Mouse (Mus musculus) WW6 (cell line): ENCODE results near the gene Stk11.

Experiments
- DNase-seq: peaks from one replicate; pipeline ENCODE4 v3.0.0-alpha.2; 2013; ENCODE audit warnings: low read depth, low spot score

Gene Stk11

DNA sequence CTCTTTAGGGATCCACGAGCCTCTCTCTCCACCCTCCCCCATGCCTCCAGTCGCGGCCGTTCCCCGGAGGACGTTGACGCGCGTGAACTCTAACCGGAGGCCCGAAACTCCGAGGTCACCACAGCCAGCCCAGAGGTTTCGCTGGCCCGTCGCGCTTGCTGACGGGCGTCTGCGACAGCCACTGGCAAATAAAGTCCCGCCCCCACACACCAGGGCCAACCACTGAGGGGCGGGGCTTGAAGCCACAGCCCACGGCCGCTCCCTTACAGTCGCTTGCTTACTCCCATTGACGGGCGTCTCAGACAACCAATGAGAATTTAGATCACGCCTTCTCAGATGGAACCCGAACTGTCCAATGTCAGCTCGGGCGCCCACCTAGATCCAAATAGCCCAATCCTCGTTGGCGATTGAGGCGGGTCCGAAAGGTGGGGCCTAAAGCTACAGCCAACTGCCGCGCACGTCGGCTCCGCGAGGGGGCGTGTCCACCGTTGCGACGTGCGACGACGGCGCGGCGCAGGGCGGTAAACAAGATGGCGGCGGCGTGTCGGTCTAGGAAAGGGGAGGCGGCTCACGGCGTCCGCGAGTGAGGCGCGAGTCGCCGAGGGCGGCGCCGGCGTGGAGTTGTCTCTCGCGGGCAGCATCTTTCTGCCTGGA lies at the start of gene Stk11:
Gene Stk11, plus strand, starts transcription at position 514 of the 654 bp plus-strand sequence.
- DNase-seq = peak; percentile 99

DNA sequence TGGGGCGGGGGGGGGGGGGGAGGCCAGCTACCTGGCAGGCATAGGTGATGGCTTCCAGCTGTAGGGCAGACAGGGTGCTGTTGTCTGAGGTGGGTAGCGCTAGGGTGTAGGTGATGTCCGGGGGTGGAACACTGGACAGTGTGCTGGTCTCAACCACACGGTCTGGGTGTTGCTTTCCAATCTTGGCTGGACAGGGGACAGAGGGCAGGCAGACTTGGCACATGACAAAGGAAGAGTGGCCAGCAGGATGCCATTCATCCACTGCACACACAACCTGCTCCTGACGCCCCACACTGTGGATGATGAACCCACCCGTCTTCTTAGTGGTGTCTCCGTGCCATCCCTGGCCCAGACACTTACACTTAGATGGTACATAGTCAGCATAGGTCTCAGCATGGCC lies 46.4 kb upstream of the Stk11 start:
- no peak for DNase-seq

DNA sequence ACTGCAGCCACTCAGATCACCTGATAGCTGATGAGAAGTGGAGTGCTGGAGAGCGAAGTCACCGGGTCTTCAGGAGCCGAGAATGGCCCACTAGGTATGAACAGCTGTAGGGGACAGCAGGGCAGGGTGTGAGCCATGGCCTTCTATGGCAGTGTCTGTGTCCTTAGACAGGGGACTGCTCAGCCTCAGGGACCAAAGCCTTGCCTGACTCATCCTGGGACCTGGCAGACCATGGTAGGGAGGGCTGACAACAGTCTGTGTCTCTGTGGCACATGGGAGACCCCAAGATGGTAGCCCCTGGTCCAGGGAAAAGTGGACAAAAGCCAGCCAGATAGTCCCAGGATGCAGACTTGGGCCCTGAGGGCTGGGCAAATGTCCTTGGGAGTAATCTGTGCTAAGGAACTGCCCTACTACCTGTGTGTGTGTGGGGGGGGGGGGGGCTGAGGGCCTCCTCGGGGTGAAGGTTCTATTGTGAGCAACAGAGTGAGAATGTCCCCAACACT lies 45.6 kb upstream of the Stk11 start:
- no peak for DNase-seq

DNA sequence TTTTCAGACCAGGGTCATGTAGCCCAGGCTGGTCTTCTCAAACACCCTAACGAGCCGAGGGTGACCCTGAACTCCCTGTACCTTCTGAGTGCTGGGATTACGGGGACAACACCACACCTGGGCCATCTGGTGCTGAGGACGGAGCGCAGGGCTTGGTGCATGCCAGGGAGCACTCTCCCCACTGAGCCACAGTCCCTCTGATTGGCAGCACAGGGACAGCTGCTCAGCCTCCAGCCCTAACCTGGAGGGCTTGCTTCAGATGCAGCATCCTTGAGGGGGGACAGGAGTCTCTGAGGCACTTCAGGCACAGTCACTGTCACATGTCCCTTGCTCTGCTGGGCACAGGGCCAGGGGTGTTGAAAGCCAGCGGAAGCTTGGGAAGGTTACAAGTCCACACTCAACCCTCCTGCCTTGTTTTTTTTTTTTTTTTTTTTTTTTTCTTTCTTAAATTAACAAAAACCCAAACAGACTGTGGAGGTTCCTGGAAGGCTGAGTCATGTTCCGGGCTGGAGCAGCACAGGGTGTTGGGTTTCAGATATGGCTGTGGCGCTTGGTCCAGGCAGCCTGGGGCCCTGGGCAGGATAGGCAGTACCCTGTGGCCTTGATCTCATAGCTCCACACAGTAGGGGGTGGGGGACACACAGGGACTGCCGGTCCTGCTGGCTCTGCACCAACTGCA lies 44.6 kb upstream of the Stk11 start:
- no peak for DNase-seq

DNA sequence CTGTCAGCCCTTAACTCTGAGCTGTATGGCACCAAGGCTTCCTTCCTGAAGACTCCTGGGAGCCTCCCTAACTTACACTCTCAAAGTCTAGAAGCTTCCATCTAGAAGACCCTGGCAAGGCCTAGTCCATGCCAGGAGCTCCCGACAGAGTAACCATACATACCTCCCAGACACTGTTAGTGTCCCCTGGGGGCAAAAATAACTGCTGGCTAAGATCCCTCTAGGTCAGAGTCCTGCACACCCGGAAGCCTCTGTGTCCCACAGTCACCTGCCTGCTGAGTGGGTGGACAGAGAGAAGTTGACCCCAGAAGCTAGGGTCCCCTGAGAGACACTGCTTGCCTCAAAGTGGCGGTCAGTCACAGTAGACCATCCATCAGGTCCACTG lies 44.1 kb upstream of the Stk11 start:
- no peak for DNase-seq

DNA sequence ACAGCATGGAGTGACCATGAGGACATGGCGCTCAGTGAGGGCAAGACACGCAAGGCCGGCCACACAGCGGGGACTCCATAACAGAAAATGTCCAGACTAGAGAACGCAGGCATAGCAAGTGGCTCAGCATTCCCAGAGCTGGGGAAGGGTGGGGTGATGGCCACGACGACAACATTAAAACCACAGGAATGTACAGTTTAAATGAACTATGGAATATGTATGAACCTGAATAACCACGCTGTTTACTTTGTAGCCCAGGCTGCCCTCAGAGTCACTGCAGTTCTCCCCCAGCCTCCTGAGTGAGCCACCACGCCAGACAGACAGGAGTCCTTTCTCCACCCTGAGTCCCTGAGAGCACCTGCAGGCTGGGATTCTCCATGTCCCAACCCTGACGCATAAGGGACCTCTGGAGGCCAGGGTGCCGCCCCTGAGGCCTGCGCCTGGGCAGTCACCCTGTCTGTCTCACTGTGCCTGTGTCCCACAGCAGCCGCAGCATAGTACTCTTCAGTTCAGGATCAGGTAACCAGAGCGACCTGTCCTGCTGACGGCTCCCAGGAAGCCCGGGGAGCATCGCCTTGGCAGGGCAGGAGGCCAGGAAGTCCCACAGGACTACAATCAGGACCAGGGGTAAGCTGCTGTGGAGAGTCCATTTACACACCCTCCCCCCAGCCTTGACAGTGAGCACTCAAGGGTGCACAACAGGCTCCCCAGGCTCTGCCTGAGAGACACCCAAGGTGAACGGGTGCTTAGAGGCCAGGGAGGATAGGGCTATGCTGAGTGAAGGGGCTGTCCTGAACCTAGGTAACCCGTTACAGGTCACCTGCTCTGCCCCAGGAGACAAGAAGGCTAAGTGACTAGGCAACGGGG lies 42.7 kb upstream of the Stk11 start:
- DNase-seq = no peak

DNA sequence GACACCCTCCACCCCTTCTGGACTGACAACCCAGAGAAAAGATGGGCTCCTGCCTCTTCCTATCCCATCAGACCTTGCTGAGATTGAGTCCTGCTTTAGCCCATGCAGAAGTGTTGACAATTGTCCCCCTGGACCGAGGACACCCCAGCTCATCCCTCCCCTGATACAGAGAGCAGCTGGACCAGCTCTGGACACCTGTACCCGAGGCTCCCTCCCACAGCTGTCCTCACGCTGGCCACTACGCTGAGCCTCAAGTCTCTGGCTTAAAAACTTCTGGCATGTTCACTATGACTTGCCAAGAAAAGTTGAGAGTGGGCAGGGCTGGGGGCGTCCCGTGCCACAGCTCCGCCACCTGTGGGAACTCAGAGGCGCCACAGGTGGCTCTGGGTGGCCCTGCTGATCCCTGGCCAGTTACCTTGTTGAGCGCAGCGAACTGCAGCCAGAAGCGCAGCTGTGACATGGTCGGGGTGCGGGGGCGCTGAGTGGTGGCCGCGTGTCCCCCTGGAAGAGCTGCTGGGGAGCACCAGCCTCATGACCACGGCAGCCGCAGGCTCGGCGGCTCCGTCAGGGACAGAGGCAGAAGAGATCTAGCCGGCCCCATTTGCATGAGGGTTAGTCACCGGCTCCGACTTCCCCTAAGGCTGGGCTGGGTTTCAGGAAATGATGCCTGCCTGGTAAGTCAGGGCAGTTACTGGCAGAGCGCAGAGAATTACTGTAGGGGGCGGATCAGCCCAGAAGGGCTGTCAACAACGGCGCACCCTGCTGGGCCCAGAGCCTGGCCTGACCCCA lies 40.6 kb upstream of the Stk11 start:
- no peak for DNase-seq

DNA sequence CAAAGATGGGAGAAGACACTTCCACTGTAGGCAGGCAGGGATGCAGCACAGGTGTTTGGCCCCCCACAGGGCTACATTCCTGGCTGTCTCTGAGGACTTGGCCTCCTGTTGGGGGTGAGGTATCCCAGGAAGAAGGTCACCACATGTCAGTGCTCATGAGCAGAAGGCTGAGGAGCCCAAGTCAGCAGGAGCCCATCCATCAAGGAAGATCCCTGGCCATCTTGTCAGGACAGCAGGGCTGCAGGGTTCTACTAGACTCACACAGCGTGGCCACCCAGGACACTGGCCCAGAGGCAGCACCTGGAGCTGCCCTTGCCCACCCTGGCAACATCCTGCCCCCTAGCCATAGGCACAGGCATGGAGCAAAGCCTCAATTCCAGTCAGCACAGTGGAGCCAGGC lies 39.7 kb upstream of the Stk11 start:
- DNase-seq = no peak

DNA sequence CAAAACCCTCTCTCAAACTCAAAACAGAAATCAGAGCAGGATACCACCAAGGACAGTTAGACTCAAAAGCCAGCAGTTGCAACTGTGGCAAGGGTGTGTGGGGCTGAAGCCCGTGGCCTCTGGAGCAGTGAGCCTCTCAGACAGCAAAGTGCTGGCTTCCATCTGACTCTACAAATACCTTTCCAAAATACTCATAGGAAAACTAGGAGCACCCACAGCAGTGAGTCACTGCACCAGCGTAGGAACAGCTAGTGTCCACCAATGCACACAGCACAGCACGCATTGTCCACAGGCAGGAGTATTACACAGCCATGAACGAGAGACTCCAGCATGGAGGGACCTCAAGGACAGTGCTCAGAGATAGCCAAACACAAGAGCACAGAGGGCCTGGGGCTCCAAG lies 39.2 kb upstream of the Stk11 start:
- no peak for DNase-seq

DNA sequence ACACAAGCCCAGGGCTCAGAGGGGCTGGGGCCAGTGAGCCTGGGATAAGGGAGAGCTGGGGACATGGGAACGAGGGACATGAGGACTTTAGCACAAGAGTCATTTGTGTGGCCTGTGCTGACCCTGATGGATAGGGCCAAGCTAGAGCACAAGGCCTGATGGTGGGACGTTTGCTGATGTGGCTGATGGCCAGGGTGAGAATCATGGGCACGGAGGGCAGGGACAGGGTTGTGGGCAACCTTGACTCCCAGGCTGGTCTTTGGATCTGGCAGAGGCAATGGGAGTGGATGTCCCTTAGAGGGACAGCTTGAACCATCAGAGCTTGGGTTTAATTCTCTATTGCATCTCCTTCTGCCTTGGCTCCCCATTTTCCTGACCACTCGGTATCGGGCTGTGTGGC lies 38.3 kb upstream of the Stk11 start:
- DNase-seq = no peak

DNA sequence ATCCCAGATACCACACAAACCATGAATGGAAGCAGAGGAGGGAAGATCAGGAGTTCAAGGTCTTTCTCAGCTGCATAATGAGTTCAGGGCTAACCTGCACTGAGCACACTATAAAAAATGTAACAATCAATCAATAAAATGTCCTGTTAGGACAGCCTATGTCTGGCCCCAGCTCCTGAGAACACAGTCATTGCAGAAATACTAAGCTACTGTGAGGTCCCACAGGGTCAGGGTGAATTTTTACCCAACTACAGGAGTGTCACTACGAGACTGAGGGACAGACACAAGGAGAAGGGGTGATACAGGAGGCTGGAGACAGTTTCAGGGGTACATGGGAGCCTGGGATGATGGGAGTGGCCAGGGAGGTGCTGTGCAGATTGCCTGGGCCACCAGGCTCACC lies 37.2 kb upstream of the Stk11 start:
- DNase-seq = no peak

DNA sequence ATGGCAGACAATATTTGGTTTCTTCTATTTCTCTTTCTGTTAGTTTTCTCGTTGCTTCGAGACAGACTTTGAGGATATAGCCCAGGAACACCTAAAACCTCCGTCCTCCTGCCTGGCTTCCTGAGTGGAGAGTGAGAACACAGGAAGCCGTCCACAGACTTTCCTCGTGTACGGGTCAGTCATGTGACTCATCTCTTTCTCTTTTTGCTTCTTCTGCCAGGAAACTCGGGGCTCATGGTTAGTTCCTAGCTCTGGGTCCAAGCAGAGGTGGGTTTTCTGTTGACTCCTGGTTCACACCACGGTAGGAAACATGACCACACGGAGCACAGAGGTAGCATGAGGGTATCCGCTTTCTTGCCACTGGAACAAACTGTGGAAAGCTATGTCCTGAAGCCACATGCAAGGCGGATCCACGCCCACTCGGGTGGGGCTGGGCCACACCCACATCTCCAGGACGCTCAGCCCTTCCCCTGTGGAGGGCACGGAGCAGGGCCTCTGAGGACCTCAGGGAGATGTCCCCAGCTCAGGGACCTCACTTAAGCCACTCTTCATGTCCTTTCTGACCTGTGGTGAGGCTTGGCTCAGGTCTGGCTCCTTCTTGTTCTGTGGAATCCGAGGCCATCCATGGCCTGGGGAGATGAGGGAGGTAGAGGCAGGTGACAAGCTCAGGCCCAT lies 35.1 kb upstream of the Stk11 start:
- no peak for DNase-seq

DNA sequence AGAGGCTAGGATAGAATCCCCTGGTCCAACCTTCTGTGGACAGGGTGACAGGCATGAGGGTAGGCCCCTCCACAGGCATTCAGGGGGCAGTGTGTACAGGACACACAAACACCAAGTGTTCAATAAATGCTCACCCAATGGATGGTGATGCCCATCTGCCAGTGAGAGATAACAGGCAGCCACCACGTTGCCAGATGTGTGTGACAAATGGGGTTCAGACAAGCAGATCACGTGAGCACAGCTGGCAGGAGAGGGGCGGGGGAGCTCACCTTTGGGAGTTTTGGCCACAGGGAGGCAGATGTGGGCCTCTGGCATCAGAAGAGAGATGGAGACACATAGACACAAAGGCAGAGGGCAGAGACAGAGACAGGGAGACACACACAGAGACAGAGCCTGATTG lies 34.5 kb upstream of the Stk11 start:
- no peak for DNase-seq

DNA sequence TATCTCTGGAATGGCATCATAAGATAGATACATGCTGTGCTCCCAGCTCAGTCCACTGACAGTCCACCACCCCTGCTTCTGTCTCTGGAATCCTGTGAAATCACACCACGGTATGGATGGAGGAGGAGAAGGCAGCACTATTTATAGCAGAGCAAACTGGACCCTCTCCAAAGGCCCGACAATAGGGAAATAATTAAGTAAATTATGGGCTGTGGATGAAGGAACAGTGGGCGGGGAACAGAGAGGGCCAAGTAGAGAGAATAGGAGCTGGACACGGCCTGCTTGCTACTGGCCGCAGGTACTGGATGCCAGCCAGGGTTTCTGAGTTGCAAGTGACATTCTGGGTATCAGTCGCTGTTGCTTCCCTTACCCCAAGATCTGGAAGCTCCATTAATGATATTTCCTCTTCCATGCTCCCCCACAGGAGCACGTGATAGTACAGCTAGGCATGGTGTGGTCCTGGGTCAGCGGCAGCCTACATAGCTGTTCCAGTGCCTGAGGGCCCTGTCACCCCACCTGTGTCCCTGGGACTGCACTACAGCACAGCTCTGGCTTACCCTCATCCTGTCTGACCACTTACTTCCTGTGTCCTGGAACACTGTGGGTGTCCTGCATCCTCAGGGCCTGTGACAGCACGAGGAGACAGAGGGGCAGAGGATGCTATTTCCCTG lies 30.7 kb upstream of the Stk11 start:
- DNase-seq = no peak

DNA sequence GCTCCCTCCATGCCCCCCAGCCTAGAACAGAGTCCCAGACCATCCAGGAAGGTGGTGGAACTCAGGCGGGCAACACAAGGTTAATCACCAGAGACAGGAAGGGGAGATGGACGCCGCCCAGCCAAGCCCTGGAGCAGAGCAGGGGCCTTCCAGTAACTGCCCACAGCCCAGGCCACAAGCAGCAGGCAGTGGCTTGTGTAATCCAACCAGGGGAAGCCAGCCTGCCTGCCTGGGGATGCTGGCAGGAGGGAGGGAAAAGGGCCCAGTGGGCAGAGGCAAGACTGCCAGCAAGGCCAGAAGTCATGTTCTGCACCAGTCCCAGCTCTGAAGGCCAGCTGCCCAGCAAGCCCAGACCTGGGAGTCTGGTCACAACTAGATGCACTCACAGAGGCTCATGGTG lies 28.8 kb upstream of the Stk11 start:
- DNase-seq = no peak

DNA sequence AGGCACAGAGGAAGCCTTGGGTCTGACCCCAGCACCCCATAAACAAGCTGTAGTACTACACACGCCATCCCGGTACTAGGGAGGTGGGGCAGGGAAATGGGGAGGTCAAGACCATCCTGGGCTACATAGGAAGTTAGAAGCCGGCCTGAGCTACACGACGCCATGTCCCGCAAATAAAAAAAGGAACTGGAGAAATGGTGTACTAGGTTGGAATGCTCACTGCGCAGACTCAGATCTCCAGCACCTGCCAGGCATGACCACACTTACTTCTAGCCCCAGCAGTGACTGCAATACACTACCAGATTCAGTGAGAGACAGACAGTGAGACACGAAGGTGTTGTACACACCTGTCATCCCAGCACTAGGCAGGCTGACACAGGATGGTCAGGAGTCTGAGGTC lies 28.1 kb upstream of the Stk11 start:
- DNase-seq = no peak

DNA sequence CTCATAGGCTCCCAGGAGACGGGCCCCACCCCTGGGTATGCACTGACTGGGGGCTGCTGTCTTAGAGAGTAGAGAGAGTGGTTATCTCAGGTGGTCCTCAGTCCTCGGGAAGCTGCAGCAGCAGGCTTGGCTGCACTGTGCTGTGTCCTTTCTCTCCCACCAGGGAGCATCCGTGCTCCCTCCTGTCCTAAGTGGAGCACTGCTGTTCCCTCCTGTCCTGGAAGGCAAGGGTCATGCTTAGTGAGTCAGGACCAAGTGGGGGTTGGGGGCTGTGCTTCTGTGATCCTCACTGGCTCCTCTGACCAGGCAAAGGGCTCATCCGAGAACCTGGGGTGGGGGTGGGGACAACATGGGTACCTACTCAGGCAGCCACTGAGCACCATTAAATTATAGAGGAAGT lies 26.5 kb upstream of the Stk11 start:
- no peak for DNase-seq

DNA sequence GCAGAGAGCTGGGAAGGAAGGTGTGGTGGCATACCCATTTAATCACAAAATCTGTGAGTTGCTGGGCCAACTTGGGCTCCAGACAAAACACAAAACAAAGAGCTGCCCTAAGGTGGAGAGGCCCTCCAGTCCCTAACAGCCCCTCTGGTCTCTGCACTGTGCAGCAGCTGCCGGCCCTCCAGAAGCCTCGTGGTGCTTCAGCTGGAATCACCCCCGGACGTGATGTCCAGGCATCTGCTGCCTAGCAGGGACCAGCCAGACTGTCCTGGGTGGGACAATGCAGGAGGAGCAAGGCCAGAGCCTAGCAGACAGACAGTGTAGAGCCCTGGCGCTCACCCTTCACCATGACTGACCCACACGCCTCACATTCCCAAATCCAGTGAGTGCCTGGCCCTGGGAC lies 24.1 kb upstream of the Stk11 start:
- no peak for DNase-seq

DNA sequence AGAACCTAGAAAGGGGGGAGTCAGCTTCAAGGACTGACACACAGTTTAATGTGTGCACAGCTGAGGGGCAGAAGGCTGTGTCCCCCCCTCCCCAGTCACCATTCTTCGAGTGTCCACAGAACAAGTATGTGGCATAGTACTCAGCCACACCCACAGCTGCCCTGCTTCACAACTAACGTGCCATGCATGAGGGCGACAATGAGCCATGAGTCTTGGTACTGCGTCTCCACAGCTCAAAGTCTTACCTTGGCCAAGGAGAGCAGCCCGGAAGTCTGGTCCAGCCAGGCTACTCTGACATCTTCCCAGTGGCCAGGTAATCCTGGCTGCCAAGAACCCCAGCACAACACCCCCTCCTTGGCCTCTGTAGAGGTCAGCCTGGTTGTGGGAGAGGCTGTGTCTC lies 22.9 kb upstream of the Stk11 start:
- DNase-seq = no peak

DNA sequence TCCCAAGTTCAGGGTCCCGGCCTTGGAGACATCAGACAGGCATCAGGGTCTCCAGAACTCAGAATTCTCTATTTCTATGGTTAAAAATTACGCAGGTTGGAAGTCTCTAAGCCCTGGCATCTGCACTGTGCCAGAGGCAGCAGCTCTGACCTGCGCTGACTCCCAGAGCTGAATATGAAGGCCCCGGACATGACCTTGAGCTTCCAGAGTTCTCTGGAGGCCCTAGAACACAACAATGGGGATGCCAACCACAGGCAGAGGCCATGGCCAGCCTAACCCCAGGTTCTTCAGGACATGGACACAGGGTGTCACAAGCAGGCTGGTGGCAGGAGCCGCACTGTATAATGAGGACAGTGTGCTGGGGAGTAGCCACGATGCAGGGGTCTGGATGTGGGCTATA lies 21.5 kb upstream of the Stk11 start:
- DNase-seq = no peak

DNA sequence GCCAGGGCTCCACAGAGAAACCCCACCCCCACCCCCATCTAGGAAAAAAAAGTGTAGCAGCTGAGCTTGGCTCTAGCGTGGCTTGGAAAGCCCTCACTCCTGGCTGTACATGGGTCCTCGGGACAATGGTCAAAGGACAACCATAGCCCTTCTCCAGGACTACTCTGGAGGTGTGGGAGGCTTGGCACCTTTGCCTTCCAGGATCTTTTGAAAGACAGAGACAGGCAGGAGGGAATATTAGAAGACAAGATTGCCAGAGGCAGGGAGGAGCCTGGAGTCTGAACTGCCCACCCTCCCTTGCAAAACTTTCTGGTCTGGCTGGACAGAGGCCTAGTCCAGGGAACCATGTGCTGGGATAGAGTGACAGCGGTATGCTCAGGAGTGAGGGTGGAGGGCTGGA lies 20.9 kb upstream of the Stk11 start:
- no peak for DNase-seq
